Mouse (Mus musculus) G1E (cell line): ENCODE measurements around the gene Upf1.

Experiments used
- CTCF ChIP-seq: IDR thresholded peaks from 2 replicates; pipeline ENCODE4 v1.5.1; 2012; ENCODE audit warnings: low read depth, low read length, inconsistent platforms, mixed read lengths
- GATA1 ChIP-seq: IDR thresholded peaks from 2 replicates; pipeline ENCODE4 v1.6.1; 2012; ENCODE audit warnings: borderline replicate concordance, low read length, inconsistent platforms, mixed read lengths
- GATA2 ChIP-seq: IDR thresholded peaks from 2 replicates; pipeline ENCODE4 v1.6.1; 2012; ENCODE audit warnings: low read depth, low read length, inconsistent platforms, borderline replicate concordance

DNA sequence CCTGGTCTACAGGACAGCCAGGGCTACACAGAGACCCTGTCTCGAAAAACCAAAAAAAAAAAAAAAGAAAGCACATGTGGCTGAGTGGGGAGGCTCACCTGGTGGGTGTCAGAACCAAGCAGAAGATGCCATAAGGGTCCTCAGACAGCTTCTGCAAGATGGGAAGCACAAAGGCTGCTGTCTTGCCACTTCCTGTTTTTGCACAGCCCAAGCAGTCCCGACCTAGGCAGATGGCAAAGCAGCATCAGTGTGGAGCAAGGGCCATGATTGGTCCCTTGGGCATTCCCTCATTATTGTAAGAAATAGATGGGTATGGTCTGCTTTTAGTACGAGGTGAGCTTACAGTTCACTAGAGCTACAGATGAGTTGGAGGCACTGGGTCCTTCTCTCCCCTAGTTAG is 52.2 kb downstream of the Upf1 start:
- TF ChIP-seq CTCF, result no peak
- no peak for TF ChIP-seq GATA2
- TF ChIP-seq GATA1, result no peak
